Mouse (Mus musculus): ENCODE data around the gene Dab2.

The Dab2 gene

GRCm38 (mm10) chr15:6391886-6392285 is 92.3 kb downstream of the Dab2 start:
- no peak for DNase-seq (ENCODE audit: low spot score)

- no peak for DNase-seq (ENCODE audit: low spot score)
Observed at GRCm38 (mm10) chr15:6393624-6394023, 94.0 kb downstream of the Dab2 start.

GRCm38 (mm10) chr15:6398211-6398610 is 98.6 kb downstream of the Dab2 start:
- DNase-seq (ENCODE audit: low spot score) = no peak

DNA sequence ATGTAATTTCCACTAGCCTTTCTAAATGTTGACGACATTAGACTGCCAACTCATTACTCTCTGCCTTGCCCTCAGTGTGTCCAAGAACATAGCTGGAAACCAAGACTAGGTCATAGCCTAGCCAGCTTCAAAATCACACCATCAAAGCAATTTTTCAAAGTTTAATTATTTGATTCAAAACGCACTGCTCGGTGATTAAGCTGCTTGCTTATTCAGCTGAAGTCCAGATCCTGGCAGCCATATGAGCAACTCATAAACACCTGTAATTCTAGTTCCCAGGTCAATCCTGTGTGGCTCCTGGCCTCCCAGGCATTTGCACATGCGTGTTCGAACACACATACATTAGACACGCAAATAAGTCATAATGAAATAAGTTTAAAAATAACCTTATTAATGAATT is 99.3 kb downstream of the Dab2 start:
- DNase-seq (ENCODE audit: low spot score) = no peak

DNA sequence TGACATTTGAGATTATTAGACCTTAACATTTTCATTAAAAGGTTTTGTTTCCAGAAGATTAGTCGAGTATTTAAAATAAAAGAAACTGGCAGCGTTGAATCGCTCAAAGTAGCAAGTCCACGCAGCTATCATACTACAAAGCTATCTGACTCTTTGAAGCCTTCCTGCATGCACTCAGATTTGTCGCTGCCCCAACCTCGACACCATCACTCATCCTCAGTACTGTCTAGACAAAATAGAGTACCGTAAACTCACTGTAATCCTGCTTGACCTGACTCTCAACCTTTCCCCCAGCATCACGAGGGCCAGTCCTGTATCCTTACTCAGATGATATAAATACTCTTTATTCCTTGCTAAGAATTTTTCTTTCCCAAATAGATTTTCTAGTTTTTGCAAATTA is 100.5 kb downstream of the Dab2 start:
- DNase-seq (ENCODE audit: low spot score) = no peak

GRCm38 (mm10) chr15:6402433-6402832 is 102.8 kb downstream of the Dab2 start:
- no peak for DNase-seq (ENCODE audit: low spot score)

- DNase-seq (ENCODE audit: low spot score) = no peak
Observed at GRCm38 (mm10) chr15:6404172-6404571, 104.6 kb downstream of the Dab2 start.

DNA sequence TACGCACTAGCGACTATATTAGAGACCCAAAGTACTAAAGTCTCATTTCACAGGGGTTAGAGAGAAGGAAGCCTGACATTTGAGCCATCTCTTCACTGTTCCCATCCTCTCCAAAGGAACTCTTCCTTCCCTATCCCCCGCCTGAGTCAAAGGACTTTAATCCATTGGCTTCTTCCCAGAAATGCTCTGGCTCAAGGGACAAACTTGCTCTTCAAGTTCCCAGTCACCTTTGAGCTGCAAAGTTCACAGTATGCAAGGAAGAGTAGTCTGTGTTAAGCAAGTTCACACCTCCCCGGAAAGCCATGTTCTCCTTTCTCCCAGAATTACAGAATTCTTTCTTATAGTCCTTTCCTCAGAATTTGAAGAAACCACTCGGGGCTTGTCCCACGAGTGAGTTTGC is 107.2 kb downstream of the Dab2 start:
- no peak for DNase-seq (ENCODE audit: low spot score)

GRCm38 (mm10) chr15:6409031-6409430 is 109.4 kb downstream of the Dab2 start:
- DNase-seq (ENCODE audit: low spot score) = no peak

GRCm38 (mm10) chr15:6410161-6410560 is 110.6 kb downstream of the Dab2 start:
- no peak for DNase-seq (ENCODE audit: low spot score)

- no peak for DNase-seq (ENCODE audit: low spot score)
Observed at GRCm38 (mm10) chr15:6411334-6411733, 111.7 kb downstream of the Dab2 start.

DNA sequence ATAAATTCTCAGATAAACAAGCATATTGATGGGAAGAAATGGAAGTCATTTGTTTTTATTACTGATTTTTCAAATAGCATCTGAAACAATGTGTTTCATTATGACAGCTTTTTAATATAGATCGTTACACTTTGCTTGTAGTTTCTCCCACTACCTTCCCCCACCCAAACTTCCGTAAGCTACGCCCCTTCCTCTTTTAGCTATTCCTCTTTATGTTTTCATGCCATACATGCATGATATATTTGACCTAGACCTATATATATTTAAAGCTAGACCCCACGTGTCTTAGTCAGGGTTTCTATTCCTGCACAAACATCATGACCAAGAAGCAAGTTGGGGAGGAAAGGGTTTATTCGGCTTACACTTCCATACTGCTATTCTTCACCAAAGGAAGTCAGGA is 115.7 kb downstream of the Dab2 start:
- no peak for DNase-seq (ENCODE audit: low spot score)

DNA sequence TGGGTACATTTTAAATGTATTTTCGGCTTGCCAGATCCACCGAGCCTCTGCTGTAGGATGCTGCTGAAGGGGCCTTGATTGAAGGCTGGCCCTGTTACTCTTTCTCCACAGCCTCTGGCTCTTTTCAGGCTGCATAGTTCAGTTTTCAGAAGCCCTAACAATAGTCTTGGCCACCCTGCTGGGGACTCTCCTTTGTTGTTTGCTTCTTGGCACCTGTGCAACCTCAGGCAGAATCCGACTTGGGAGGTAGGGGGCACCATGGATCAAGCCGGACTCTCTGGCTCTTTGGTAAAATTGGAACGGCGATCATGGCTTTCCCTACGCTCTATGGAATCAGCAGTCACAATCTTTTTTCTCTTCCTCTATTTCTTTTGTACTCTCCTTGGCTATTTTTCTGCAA is 132.2 kb downstream of the Dab2 start:
- DNase-seq (ENCODE audit: low spot score) = no peak

- DNase-seq (ENCODE audit: low spot score) = peak; percentile 43
Observed at GRCm38 (mm10) chr15:6432411-6432810, 132.8 kb downstream of the Dab2 start.

- DNase-seq (ENCODE audit: low spot score) = no peak
Observed at GRCm38 (mm10) chr15:6435281-6435680, 135.7 kb downstream of the Dab2 start.

GRCm38 (mm10) chr15:6435773-6436172 is 136.2 kb downstream of the Dab2 start:
- peak; percentile 57 for DNase-seq (ENCODE audit: low spot score)

- DNase-seq (ENCODE audit: low spot score) = no peak
Observed at GRCm38 (mm10) chr15:6438685-6439084, 139.1 kb downstream of the Dab2 start.

GRCm38 (mm10) chr15:6444452-6444851 is 144.9 kb downstream of the Dab2 start:
- no peak for DNase-seq (ENCODE audit: low spot score)

DNA sequence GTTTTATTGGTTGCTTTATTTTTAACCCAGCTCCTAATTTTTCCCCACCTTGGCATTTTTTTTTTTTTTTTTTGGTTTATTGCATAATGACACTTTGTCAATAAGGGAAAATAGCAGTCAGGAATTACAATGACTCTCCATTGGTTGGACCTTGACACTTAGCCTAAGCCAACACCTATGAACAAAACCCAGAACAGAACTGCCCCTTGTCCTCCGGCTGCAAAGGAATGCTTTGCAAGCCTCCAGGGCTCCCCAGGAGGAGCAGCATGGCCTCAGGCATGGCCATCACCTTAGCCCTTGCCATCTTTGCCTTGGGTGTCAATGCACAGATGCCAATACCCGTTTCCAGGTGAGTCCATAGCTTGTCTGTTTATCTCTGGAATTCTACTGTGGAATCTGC is 145.5 kb downstream of the Dab2 start, which contains the start of gene C9:
Gene C9, plus strand, starts transcription at position 193 of the 400 bp plus-strand sequence.
- DNase-seq (ENCODE audit: low spot score) = no peak

GRCm38 (mm10) chr15:6446181-6446580 is 146.6 kb downstream of the Dab2 start:
- no peak for DNase-seq (ENCODE audit: low spot score)

DNA sequence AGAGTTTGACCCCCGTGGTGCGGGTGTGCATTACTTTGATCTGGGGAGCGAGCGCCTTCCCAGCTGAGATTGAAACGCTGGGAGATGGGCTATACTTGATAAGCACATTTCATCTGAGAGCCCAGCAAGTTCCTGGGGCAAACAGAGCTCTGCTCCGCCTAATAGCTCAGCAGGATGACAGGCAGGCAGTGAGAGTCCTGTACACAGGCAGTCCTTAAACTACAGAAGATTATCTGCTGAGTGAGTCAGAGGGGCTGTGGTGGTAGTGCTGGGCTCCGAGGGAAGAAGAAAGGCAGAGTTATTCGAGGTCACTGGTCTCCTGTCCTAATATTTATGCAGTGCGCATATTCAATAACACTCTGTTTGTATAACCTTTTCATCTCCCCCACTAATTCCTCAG is 149.3 kb downstream of the Dab2 start:
- peak; percentile 34 for DNase-seq (ENCODE audit: low spot score)

DNA sequence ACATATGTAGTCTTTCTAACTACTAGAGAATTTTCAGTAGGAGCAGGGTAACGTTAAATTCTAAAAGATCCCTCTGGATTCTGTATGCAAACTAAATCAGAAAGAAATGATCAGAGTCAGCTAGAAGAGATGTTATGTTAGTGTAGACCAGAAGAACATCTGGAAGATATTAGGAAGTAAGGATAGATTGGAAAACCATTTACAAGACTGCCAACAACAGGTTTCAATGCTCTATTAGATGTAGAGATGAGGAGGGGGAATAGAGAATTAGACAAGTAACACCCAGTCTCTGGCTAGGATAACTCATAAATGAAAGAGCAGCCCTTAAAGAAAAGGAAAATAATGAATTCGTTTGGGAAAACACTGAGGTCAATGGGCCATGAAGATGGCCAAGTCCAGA is 154.9 kb downstream of the Dab2 start:
- no peak for DNase-seq (ENCODE audit: low spot score)

- no peak for DNase-seq (ENCODE audit: low spot score)
Observed at GRCm38 (mm10) chr15:6461381-6461780, 161.8 kb downstream of the Dab2 start.

- no peak for DNase-seq (ENCODE audit: low spot score)
Observed at GRCm38 (mm10) chr15:6463361-6463923, 163.9 kb downstream of the Dab2 start.

- DNase-seq (ENCODE audit: low spot score) = no peak
Observed at GRCm38 (mm10) chr15:6466995-6467394, 167.4 kb downstream of the Dab2 start.

Measured in urinary bladder, postnatal 14 days (tissue).